Mouse (Mus musculus): Measurements from ENCODE around the gene Bcap31. TPM values are rescaled to one million over a fixed set of nuclear protein-coding genes. Genes with fewer than 3 reads are reported as not detected.

Bcap31 gene
- polyA plus RNA-seq, 1 experiment from 2014 or later, result 282 TPM

GRCm38 (mm10) chrX:73660284-73660665, 55.7 kb downstream of the Bcap31 start:
- no peak for ATAC-seq (ENCODE audit: low FRiP score, low TSS enrichment)
- Histone ChIP-seq H3K4me1 (ENCODE audit: insufficient read depth, low read length) (no peaks in the 10 kb centered on the region), H3K9ac (replicated peaks; ENCODE audit: low read length) (peak overlapping the region; percentile 63), H3K27ac (ENCODE audit: low read length) (no peak overlapping the region), H3K4me3 (ENCODE audit: low read length) (peak overlapping the region; percentile 50), H3K36me3 (ENCODE audit: insufficient read depth, low read length) (no peaks in the 10 kb centered on the region), H3K4me2 (replicated peaks; ENCODE audit: low read depth, low read length) (peak overlapping the region; percentile 79), H3K9me3 (ENCODE audit: low read length) (no peaks in the 10 kb centered on the region), H3K27me3 (ENCODE audit: insufficient read depth, low read length) (no peaks in the 10 kb centered on the region)
- 69% methylated on average over 3 of the region's 3 CpGs for WGBS

- Histone ChIP-seq H3K27me3 (ENCODE audit: insufficient read depth, low read length) (no peaks in the 10 kb centered on the region; the same call in 1 of the 2 replicates), H3K9me3 (ENCODE audit: low read length) (no peaks in the 10 kb centered on the region), H3K27ac (ENCODE audit: low read length) (no peak within 1 kb of the TSS), H3K4me2 (replicated peaks; ENCODE audit: low read depth, low read length) (peak within 1 kb of the TSS; percentile 79), H3K4me3 (ENCODE audit: low read length) (peak within 1 kb of the TSS; percentile 50), H3K36me3 (ENCODE audit: insufficient read depth, low read length) (no peaks in the 10 kb centered on the region), H3K9ac (replicated peaks; ENCODE audit: low read length) (peak within 1 kb of the TSS; percentile 63), H3K4me1 (ENCODE audit: insufficient read depth, low read length) (no peaks in the 10 kb centered on the region)
- WGBS, result 30% methylated on average over 44 of the region's 57 CpGs
- peak; percentile 63 for ATAC-seq (ENCODE audit: low FRiP score, low TSS enrichment)
Observed at GRCm38 (mm10) chrX:73659575-73660283, 56.2 kb downstream of the Bcap31 start, which contains the start of gene Pnck. TSS of gene Pnck (minus strand) at chrX:73660117.

DNA sequence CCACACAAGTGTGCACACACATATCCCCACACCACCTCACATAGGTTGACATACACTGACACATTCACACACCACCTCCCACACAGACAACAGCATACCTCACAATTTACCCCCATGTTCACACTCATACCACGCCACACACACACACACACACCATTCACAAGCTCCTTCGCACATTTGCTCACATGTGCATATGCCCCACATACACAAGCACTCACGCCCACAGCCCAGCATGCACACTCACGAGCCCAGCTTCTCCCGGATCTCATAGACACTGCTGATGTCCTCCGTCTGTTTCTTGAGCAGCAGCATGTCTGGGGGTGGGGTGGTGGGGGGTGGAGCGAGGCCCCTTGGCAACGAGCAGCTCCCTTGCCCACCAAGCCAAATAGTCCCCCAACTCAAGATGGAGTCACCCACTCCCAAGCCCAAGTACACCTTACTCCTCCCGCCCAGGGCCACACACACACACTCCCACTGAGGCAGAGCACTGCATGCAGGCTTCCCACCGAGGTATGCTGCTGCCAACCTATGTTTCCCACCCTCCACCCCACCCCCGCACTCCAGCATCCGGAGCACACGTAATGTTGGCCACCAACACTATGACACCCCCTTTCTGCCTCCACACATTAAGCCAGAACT, 56.9 kb downstream of the Bcap31 start:
- WGBS, result 52% methylated on average over 13 of the region's 13 CpGs
- no peak overlapping the region for H3K9ac ChIP-seq (replicated peaks; ENCODE audit: low read length)

GRCm38 (mm10) chrX:73658391-73658790, 57.6 kb downstream of the Bcap31 start:
- no peak for ATAC-seq (ENCODE audit: low FRiP score, low TSS enrichment)
- Histone ChIP-seq H3K4me3 (ENCODE audit: low read length) (no peak overlapping the region), H3K27me3 (ENCODE audit: insufficient read depth, low read length) (peaks cover 4% of the 10 kb centered on the region; the same call in 1 of the 2 replicates), H3K9ac (replicated peaks; ENCODE audit: low read length) (no peak overlapping the region), H3K4me1 (ENCODE audit: insufficient read depth, low read length) (no peaks in the 10 kb centered on the region), H3K27ac (ENCODE audit: low read length) (no peak overlapping the region), H3K4me2 (replicated peaks; ENCODE audit: low read depth, low read length) (no peak overlapping the region), H3K9me3 (ENCODE audit: low read length) (no peaks in the 10 kb centered on the region), H3K36me3 (ENCODE audit: insufficient read depth, low read length) (no peaks in the 10 kb centered on the region)
- WGBS, result 46% methylated on average over 7 of the region's 7 CpGs

More for the DNA sequence above, 56.9 kb downstream of the Bcap31 start:
- no peaks in the 10 kb centered on the region for H3K9me3 ChIP-seq (ENCODE audit: low read length)
- no peaks in the 10 kb centered on the region for H3K4me1 ChIP-seq (ENCODE audit: insufficient read depth, low read length)
- H3K4me3 ChIP-seq (ENCODE audit: low read length), result peak overlapping the region; percentile 50
- H3K27me3 ChIP-seq (ENCODE audit: insufficient read depth, low read length), result no peaks in the 10 kb centered on the region; the same call in 1 of the 2 replicates
- H3K27ac ChIP-seq (ENCODE audit: low read length), result no peak overlapping the region
- ATAC-seq (ENCODE audit: low FRiP score, low TSS enrichment), result peak; percentile 14; the same call in 1 of the 2 replicates
- peak overlapping the region; percentile 79 for H3K4me2 ChIP-seq (replicated peaks; ENCODE audit: low read depth, low read length)
- no peaks in the 10 kb centered on the region for H3K36me3 ChIP-seq (ENCODE audit: insufficient read depth, low read length)

DNA sequence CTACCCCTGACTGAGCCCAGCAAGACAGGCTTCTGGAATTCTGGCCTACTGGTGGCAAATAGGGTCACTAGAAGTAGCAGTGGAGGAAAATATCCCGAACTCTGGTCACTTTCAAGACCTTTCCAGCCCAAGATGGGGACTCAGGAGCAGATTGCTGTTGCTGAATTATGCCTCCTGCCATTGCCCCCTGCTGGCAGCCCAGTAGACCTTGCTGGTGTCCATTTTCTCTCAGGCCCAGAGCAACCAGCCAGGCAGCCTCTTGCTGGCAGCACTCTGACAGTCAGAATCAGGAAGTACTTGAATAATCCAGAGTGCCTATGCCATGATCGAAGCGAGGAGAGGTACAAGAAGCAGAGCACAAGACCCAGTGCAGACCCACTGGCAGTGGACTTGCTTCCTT, 60.4 kb downstream of the Bcap31 start:
- no peak for ATAC-seq (ENCODE audit: low FRiP score, low TSS enrichment)
- H3K36me3 ChIP-seq (ENCODE audit: insufficient read depth, low read length), result no peaks in the 10 kb centered on the region
- WGBS, result 75% methylated on average over 3 of the region's 3 CpGs

DNA sequence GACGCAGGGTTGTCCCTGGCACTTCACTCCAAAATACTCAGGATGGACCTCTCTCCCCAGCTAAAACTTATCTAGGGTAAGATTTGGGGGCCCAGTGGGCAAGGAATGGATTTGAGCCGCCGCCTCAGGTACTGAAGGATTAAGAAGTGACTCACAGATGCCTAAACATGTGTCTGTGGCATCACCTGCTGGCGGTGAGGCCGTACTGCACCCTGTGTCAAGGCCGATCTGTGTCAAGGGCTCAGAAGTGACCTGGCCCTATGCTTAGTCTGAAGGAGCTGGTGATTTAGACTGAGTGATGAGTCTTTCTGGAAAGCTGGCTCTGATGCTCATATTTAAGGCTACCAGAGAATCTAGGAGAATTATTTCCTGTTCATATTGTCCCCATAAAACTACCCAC, 61.8 kb downstream of the Bcap31 start:
- 18% methylated on average over 6 of the region's 6 CpGs for WGBS
- Histone ChIP-seq H3K9ac (replicated peaks; ENCODE audit: low read length) (no peak overlapping the region), H3K4me2 (replicated peaks; ENCODE audit: low read depth, low read length) (no peak overlapping the region), H3K4me3 (ENCODE audit: low read length) (no peak overlapping the region), H3K27ac (ENCODE audit: low read length) (no peak overlapping the region), H3K9me3 (ENCODE audit: low read length) (no peaks in the 10 kb centered on the region), H3K36me3 (ENCODE audit: insufficient read depth, low read length) (no peaks in the 10 kb centered on the region), H3K27me3 (ENCODE audit: insufficient read depth, low read length) (peaks cover 9% of the 10 kb centered on the region; the same call in 1 of the 2 replicates), H3K4me1 (ENCODE audit: insufficient read depth, low read length) (no peaks in the 10 kb centered on the region)
- ATAC-seq (ENCODE audit: low FRiP score, low TSS enrichment), result 0 out of 2 replicates have a peak, but pooled peaks have one; percentile 72

More for the DNA sequence above, 60.4 kb downstream of the Bcap31 start:
- H3K4me2 ChIP-seq (replicated peaks; ENCODE audit: low read depth, low read length), result no peak overlapping the region
- H3K27ac ChIP-seq (ENCODE audit: low read length), result no peak overlapping the region
- H3K4me1 ChIP-seq (ENCODE audit: insufficient read depth, low read length), result no peaks in the 10 kb centered on the region
- no peaks in the 10 kb centered on the region for H3K9me3 ChIP-seq (ENCODE audit: low read length)
- H3K27me3 ChIP-seq (ENCODE audit: insufficient read depth, low read length), result peaks cover 9% of the 10 kb centered on the region; the same call in 1 of the 2 replicates
- H3K9ac ChIP-seq (replicated peaks; ENCODE audit: low read length), result no peak overlapping the region
- H3K4me3 ChIP-seq (ENCODE audit: low read length), result no peak overlapping the region

GRCm38 (mm10) chrX:73653392-73653791, 62.6 kb downstream of the Bcap31 start:
- no peaks in the 10 kb centered on the region for H3K9me3 ChIP-seq (ENCODE audit: low read length)
- no peak overlapping the region for H3K4me3 ChIP-seq (ENCODE audit: low read length)
- peaks cover 9% of the 10 kb centered on the region; the same call in 1 of the 2 replicates for H3K27me3 ChIP-seq (ENCODE audit: insufficient read depth, low read length)
- H3K36me3 ChIP-seq (ENCODE audit: insufficient read depth, low read length), result no peaks in the 10 kb centered on the region
- no peak overlapping the region for H3K9ac ChIP-seq (replicated peaks; ENCODE audit: low read length)
- no peak overlapping the region for H3K4me2 ChIP-seq (replicated peaks; ENCODE audit: low read depth, low read length)
- no peak overlapping the region for H3K27ac ChIP-seq (ENCODE audit: low read length)
- H3K4me1 ChIP-seq (ENCODE audit: insufficient read depth, low read length), result no peaks in the 10 kb centered on the region
- 86% methylated on average over 6 of the region's 6 CpGs for WGBS
- ATAC-seq (ENCODE audit: low FRiP score, low TSS enrichment), result no peak

GRCm38 (mm10) chrX:73650869-73651268, 65.1 kb downstream of the Bcap31 start:
- H3K9ac ChIP-seq (replicated peaks; ENCODE audit: low read length), result no peak overlapping the region
- no peaks in the 10 kb centered on the region for H3K4me1 ChIP-seq (ENCODE audit: insufficient read depth, low read length)
- WGBS, result 68% methylated on average over 3 of the region's 3 CpGs
- H3K4me3 ChIP-seq (ENCODE audit: low read length), result no peak overlapping the region
- H3K36me3 ChIP-seq (ENCODE audit: insufficient read depth, low read length), result no peaks in the 10 kb centered on the region
- no peak overlapping the region for H3K4me2 ChIP-seq (replicated peaks; ENCODE audit: low read depth, low read length)
- no peak overlapping the region for H3K27ac ChIP-seq (ENCODE audit: low read length)
- H3K27me3 ChIP-seq (ENCODE audit: insufficient read depth, low read length), result peaks cover 9% of the 10 kb centered on the region; the same call in 1 of the 2 replicates
- H3K9me3 ChIP-seq (ENCODE audit: low read length), result no peaks in the 10 kb centered on the region
- ATAC-seq (ENCODE audit: low FRiP score, low TSS enrichment), result no peak

DNA sequence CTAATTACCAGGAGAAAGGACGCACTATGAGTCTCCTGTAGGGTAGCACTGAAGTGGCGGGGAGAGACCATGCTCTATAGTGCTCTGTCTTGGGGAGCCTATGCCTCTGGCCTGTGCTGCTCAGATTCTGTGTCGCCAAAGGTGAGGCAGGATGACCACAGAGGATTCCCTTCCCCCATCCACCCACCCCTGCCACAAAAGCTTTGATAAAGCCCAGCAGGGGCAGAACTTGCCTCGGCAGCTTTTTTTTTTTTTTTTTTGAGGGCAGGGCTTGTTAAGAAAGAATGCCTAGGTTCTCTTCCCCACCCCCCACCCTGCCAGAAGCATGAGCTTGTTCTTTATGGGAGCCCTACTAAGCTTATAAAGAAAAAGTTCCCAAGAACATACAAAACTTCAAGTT, 70.9 kb downstream of the Bcap31 start:
- no peaks in the 10 kb centered on the region for H3K4me1 ChIP-seq (ENCODE audit: insufficient read depth, low read length)
- H3K4me2 ChIP-seq (replicated peaks; ENCODE audit: low read depth, low read length), result no peak overlapping the region
- WGBS, result 37% methylated on average over 4 of the region's 4 CpGs
- H3K27ac ChIP-seq (ENCODE audit: low read length), result no peak overlapping the region
- peaks cover 3% of the 10 kb centered on the region; the same call in 1 of the 2 replicates for H3K27me3 ChIP-seq (ENCODE audit: insufficient read depth, low read length)
- no peak for ATAC-seq (ENCODE audit: low FRiP score, low TSS enrichment)
- H3K36me3 ChIP-seq (ENCODE audit: insufficient read depth, low read length), result no peaks in the 10 kb centered on the region
- H3K9ac ChIP-seq (replicated peaks; ENCODE audit: low read length), result no peak overlapping the region
- no peak overlapping the region for H3K4me3 ChIP-seq (ENCODE audit: low read length)
- H3K9me3 ChIP-seq (ENCODE audit: low read length), result no peaks in the 10 kb centered on the region
